Mouse (Mus musculus) induced T-regulatory cell, adult 2 months (primary cell): ENCODE measurements around the gene Vasp.

ENCODE experiments used
- DNase-seq: peaks from one replicate; pipeline ENCODE4 v3.0.0-alpha.2; 2012; ENCODE audit warnings: low read depth

Vasp gene

DNA sequence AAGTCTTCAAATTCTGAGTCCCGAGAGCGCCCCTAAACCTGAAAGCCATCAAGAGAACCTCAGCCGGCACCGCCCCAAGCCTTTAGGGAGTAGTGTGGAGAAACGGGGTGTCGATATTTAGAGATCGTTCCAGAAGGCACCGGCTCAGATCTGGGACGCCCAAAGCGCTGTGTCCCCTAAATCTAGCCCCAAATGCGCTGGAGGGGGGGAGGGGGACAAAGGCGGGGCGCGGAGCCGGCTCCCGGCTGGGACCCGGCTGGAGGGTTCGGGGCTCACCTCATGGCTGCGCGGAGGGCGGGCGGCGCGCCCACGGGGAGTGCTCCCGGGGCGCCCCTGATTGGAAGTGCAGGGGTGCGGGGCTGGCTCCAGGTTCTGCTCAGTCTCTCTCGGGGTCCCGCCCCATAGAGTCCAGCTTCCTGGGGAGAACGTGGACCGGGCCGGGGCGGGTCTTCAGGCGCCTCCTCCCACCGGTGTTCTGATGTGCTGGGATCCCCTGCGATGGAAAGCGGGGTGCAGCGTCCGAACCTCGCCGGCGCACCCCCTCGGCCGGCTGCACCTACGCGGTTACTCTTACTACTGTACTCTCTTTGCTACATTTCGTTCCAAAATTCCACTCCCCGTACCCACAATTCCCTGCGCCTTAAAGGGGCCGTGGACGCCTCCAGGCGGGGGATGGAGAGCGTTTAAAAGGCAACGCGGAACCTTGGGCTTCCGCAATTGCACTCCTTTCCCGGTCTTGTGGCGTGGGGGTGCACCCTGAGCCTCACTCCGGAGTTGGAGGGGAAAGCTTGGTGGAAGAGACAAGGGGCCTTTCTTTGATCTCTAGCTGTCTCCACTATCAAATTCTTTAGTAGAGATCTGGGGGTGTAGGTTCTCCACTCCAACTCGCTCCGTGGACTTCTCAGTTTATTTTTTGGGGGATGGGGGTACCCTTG is at the start of gene Vasp:
Gene Vasp (minus strand): TSS at position 580 of the 935 bp plus-strand sequence.
- DNase-seq = peak; percentile 95

GRCm38 (mm10) chr7:19320637-19321036 is 49.0 kb upstream of the Vasp start:
- DNase-seq = no peak

GRCm38 (mm10) chr7:19319906-19320305 is 48.3 kb upstream of the Vasp start:
- peak; percentile 98 for DNase-seq

DNA sequence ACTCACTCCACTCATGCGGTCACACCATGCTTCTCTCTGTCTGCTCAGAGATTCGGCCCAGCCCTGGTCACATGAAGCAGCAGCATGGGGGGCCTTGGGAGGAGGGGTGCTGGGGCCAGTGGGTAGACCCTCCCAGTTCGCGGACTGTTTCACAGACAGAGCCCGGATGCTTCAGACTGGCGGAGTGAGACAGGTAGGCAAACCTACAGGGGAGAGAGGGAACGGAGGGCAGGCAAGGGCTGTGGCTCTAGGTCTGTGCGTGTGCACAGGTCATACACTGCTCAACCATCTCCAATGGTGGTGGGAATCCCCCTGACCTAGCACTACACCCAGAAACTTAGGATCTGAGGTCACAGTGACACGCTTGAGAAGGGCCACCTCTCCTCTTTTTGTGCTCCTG is 47.8 kb upstream of the Vasp start:
- DNase-seq = peak; percentile 92

GRCm38 (mm10) chr7:19318676-19319075 is 47.1 kb upstream of the Vasp start:
- DNase-seq = no peak

GRCm38 (mm10) chr7:19318201-19318600 is 46.6 kb upstream of the Vasp start:
- DNase-seq = no peak

GRCm38 (mm10) chr7:19316451-19317161 is 45.0 kb upstream of the Vasp start:
- DNase-seq = peak; percentile 49

DNA sequence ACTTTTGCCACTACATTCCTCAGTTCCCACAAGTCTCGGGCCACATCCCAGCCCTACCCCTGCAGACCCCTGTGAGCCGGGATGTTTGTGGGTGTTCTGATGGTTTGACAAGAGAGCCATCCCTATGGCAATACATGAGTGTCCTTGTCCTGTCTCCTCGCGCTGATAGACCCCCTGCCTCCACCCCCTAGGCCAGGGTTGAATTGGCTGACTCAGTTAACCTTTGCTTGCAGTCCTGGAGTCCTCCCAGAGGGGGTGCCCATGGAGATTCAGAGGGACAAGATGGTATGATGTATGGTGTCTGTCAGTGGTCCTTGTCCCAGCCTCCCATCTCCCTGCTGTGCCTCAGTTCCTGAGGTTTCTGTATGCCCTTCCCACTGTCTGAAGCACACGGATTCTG is 42.4 kb upstream of the Vasp start:
- no peak for DNase-seq

- DNase-seq = peak; percentile 41
Measured at GRCm38 (mm10) chr7:19311991-19312390, 40.4 kb upstream of the Vasp start.

DNA sequence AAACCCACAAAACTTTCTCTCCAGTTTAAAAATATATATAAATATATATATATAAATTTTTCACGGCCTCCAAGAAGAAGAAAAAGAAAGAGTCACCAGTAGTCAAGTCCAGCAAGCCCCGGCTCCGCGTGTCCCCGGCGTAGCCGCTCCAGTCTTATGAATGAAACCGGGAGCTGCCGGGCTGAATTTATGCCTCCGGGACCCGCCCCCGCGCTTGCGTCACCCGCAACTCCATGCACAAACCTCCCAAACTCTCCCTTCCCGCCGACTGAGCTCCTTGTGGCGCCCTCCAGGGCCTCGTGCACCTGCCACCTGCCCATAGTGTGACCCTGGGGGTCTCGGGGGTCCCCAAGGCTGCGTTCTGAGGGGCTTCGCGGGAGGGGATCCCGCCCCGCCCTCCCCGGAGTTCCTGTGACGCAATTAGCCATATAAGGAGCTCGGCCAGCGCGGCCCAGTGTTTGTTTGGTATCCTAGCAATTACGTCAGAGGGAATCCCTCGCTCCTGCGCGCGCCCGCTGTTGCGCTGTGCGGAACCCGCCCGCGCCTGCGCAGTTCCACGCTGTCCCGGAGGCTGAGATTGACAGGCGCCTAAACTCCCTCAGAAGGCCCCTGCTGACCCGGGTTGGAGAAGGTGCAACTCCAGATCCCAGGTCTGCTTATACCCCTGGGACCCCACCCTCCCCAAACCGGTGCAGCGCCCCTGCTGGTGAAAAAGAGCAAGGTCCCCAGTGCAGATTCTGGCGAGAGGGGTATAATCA is 38.4 kb upstream of the Vasp start, which contains the start of gene Fosb:
Gene Fosb (minus strand): TSS at position 168 of the 758 bp plus-strand sequence.
- DNase-seq = peak; percentile 99

DNA sequence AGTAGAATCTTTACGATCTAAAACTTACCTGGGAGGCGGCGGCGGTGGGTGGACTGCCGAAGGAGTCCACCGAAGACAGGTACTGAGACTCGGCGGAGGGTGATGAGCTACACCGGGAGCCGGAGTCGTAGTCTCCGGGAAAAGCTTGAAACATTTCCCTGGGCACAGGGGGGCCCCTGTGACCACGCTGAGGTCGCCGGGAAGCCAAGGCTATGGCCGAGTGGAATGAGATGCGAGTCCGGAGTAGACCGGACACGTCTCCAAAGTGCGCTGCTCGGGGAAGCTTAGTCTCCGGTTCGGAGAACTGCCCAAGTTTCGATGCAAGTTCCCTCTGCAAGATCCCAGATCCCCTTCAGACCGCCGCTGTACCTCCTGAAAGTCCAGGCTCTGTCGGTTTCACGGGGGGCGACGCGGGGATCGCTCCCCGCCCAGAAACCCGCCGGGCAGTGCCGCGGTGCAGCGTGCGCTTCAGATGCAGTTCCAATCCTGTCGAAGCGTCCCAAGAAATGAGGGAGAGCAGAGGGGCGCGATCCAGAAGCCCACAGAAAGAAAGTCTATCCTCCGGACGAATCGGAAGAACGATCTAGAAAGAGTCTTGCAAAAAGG is 37.8 kb upstream of the Vasp start:
- no peak for DNase-seq

DNA sequence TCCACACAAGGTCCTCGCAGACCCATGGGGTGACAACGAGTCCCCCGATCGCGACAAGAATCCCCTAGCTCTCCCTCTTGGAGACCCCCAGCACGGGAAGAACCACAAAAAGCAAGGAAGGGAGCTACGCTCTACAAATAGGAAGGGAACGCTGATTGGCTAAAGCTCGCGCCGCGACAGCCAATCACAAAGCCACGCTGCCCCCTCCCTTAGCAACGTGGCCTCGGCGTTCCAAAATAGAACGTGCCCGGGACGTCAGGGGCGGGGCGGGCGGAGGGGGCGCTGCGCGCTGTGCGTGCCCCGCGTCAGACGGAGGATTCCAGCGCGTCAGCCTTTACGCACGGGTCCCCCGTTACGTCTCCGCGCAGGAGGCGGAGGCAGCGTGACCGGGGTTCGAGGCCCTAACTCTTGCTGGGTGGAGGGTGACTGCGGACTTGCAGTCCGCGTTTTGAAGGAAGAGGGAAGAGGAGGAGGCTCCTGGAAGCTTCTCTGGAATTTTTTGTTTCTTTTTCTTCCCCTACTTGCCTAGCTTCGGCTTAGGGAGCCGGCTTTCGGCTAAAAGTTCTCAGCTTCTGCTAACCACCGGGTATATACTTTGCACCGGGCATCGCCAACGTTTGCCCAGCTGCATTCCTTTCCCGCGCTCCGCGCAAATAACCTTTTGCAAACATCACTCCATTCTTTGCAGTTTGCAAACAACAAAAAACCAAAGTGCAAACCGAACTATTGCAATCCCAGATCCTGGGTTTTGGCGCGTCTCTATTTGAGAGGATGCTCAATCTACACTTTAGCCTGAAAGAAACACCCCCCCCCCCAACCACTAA is 37.0 kb upstream of the Vasp start:
- DNase-seq = peak; percentile 95

DNA sequence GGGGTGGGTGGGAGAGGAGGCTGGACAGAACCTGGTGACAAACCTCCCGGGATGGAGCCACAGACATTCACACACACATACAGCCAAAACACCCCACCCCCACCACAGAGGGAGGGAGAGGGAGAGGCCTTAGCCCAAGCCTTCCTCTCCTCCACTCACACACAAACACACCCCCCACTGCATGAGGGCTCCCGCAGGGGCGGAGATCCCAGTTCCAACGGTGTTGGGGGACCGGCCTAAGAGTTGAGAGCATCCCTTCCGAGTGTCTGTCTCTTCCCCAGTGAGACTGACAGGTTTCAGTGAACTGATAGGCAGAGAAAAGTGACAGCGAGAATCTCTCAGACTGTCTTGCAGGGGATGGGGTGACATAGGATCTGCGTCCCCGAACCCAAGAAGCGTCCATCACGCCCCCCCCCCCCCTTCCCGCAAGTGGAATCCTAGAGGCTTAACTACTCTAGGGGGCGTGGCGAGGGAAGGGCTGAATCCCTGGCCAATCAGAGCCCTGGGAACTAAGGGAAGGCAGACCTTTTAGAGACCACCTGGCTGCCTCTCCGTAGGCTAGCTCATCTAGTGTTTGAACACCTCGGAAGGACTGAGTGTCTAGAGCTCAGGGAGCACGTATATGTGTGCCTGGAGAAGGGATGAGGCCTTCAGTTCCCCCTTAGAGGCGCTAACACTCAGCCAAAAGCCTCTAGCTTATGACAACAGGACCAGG is 36.3 kb upstream of the Vasp start:
- no peak for DNase-seq

DNA sequence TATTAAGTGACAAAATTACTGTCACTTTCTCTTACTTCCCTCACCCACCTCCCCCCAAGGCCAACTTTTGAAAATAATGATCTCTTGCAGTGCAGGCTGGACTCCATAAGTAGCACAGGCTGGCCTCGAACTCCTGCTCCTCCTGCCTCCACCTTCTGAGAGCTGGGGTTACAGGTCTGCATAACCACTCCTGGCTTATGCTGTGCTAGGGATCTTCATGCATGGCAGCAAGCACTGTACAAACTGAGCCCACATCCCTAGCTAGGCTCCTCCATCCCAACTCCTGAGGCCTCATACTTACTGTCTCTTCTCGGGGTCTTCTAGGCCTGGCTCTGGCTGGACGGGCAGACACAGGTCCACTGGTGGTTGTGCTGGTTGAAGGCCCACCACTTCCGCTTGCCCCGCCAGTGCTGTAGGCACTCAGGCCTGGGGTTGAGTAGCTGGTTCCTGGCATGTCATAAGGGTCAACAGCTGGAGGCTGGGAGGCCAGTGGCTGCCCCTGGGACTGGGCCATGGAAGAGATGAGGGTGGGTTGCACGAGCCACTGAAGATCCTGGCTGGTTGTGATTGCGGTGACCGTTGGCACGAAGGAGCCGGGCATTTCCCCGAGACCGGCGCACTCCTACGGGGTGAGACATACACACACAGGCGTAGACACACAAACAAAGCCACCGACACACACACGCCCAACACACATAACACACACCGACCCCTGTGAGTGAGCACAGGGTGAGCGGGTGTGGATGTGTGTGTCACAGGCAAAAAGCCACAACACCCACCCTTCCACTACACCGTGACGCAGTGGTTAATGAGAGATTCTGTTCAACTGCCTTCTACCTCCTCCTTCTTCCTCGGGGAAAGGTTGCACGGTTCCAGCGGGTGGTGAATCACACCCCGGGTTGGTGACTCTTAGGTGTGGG is 35.5 kb upstream of the Vasp start:
- DNase-seq = peak; percentile 63

DNA sequence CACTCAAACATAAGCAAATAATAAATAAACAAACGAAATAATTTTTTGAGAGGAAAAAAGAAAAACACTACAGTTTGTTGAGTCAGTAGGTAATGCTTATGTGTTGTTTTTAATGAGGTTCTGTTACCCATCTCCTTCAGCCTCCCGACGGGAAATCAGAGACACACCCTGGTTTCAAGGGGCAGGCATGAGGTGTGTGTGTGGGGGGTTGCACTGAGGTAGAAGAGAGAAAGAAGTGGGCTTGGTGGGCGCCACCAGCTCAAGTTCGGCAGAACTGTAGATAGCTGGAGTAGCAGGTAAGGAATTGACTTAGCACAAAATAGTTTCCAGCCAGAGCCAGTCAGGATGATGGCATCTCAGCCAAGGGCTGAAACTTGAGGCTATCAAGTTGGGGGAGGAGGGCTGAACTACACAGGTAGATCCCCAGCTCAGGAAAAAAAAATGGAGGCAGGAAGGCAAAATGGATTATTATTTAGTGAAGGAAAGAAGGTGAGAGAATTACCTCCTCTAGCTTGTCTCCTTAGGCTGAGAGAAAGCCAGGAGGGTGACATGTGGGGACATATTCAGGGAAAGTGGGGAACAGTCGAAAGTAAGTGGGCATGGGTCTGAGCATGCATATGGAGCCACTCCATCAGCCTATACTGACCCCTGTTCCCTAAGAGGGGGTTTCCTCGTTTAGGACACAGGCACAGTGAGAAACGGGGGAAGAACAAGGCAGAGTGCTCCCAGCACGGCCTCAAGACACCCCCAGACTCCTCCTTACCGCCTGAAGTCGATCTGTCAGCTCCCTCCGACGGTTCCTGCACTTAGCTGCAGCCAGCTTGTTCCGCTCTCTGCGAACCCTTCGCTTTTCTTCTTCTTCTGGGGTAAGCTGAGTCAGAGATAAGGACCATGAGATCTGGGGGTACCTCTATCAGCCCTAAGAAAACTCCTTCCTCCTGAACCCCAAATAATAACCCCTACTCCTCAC is 34.5 kb upstream of the Vasp start:
- peak; percentile 67 for DNase-seq

GRCm38 (mm10) chr7:19305413-19305735 is 33.8 kb upstream of the Vasp start:
- no peak for DNase-seq

DNA sequence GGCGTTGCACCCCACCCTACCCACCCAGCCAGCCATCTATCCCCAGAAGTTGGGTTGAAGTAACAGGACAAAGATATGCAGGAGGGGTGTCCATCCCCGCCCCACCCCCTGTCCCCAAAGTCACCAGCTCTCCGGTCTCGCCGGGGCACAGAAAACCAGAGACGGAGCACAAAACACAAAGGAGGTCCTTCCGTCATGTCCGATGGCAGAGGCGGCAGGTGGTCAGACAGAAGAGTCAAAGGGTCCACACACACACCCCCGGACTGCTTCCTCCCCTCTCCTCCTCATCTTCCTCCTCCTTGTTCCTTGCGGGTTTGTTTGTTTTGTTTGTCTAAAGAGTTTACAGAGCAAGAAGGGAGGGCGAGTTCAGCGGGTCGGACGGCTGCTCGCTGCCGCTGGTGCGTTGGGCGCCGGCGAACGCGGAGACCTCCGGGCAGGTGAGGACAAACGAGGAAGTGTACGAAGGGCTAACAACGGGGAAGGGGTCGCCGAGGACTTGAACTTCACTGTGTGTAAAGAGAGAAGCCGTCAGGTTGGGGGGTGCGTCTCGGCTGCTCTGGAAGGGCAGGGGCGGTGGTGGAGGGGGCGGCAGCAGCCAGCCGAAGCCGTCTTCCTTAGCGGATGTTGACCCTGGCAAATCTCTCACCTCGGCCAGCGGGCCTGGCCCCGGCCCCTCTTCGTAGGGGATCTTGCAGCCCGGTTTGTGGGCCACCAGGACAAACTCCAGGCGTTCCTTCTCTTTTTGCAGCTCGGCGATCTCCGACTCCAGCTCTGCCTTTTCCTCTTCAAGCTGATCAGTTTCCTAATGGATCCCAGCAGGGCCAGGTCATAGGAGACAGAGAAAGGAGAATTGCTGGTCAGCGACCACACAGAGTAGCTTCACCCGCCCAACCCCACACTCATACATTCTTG is 33.1 kb upstream of the Vasp start:
- DNase-seq = no peak
